Mouse (Mus musculus): ENCODE data around the gene Samhd1. TPM values are rescaled to one million over a fixed set of nuclear protein-coding genes. Genes with fewer than 3 reads are reported as not detected.

Samhd1 gene
- polyA plus RNA-seq, 1 experiment, result 5.4 TPM

- peak overlapping the region; percentile 63 for H3K27ac ChIP-seq (ENCODE audit: control insufficient read depth, insufficient read depth, low read depth, low read length)
- H3K4me1 ChIP-seq (ENCODE audit: control insufficient read depth, insufficient read depth, low read length), result peaks cover 6% of the 10 kb centered on the region; the same call in 1 of the 2 replicates
- TF ChIP-seq CTCF (IDR thresholded peaks at IDR 0.05; ENCODE audit: control insufficient read depth, insufficient read depth, insufficient replicate concordance, low read depth, low read length) (no peak), POLR2A (IDR thresholded peaks at IDR 0.05; ENCODE audit: control insufficient read depth, low read depth, low read length) (no peak)
- H3K27me3 ChIP-seq (ENCODE audit: control insufficient read depth, insufficient read depth, low read length), result no peaks in the 10 kb centered on the region
- no peak overlapping the region for H3K4me3 ChIP-seq (ENCODE audit: control insufficient read depth, low read depth, low read length)
- H3K36me3 ChIP-seq (ENCODE audit: control insufficient read depth, insufficient read depth, low read length), result no peaks in the 10 kb centered on the region
Measured at GRCm38 (mm10) chr2:157064978-157065878, 69.8 kb downstream of the Samhd1 start.

- Histone ChIP-seq H3K36me3 (ENCODE audit: control insufficient read depth, insufficient read depth, low read length) (no peaks in the 10 kb centered on the region), H3K4me3 (ENCODE audit: control insufficient read depth, low read depth, low read length) (no peak overlapping the region), H3K4me1 (ENCODE audit: control insufficient read depth, insufficient read depth, low read length) (peaks cover 9% of the 10 kb centered on the region), H3K27me3 (ENCODE audit: control insufficient read depth, insufficient read depth, low read length) (no peaks in the 10 kb centered on the region; the same call in 1 of the 2 replicates), H3K27ac (ENCODE audit: control insufficient read depth, insufficient read depth, low read depth, low read length) (no peak overlapping the region)
- TF ChIP-seq CTCF (IDR thresholded peaks at IDR 0.05; ENCODE audit: control insufficient read depth, insufficient read depth, insufficient replicate concordance, low read depth, low read length), result no peak
- no peak for TF ChIP-seq POLR2A (IDR thresholded peaks at IDR 0.05; ENCODE audit: control insufficient read depth, low read depth, low read length)
Measured at GRCm38 (mm10) chr2:157064136-157064535, 70.9 kb downstream of the Samhd1 start.

- H3K4me3 ChIP-seq (ENCODE audit: control insufficient read depth, low read depth, low read length), result no peak overlapping the region
- no peaks in the 10 kb centered on the region; the same call in 1 of the 2 replicates for H3K27me3 ChIP-seq (ENCODE audit: control insufficient read depth, insufficient read depth, low read length)
- H3K36me3 ChIP-seq (ENCODE audit: control insufficient read depth, insufficient read depth, low read length), result no peaks in the 10 kb centered on the region
- peaks cover 12% of the 10 kb centered on the region for H3K4me1 ChIP-seq (ENCODE audit: control insufficient read depth, insufficient read depth, low read length)
- TF ChIP-seq CTCF (IDR thresholded peaks at IDR 0.05; ENCODE audit: control insufficient read depth, insufficient read depth, insufficient replicate concordance, low read depth, low read length), result no peak
- no peak for TF ChIP-seq POLR2A (IDR thresholded peaks at IDR 0.05; ENCODE audit: control insufficient read depth, low read depth, low read length)
- no peak overlapping the region for H3K27ac ChIP-seq (ENCODE audit: control insufficient read depth, insufficient read depth, low read depth, low read length)
Measured at GRCm38 (mm10) chr2:157063241-157063700, 71.8 kb downstream of the Samhd1 start.

GRCm38 (mm10) chr2:157060557-157061305 is 74.3 kb downstream of the Samhd1 start:
- H3K27ac ChIP-seq (ENCODE audit: control insufficient read depth, insufficient read depth, low read depth, low read length), result no peak overlapping the region
- peaks cover 11% of the 10 kb centered on the region for H3K4me1 ChIP-seq (ENCODE audit: control insufficient read depth, insufficient read depth, low read length)
- H3K4me3 ChIP-seq (ENCODE audit: control insufficient read depth, low read depth, low read length), result no peak overlapping the region
- no peaks in the 10 kb centered on the region; the same call in 1 of the 2 replicates for H3K27me3 ChIP-seq (ENCODE audit: control insufficient read depth, insufficient read depth, low read length)
- H3K36me3 ChIP-seq (ENCODE audit: control insufficient read depth, insufficient read depth, low read length), result no peaks in the 10 kb centered on the region
- TF ChIP-seq CTCF (IDR thresholded peaks at IDR 0.05; ENCODE audit: control insufficient read depth, insufficient read depth, insufficient replicate concordance, low read depth, low read length) (no peak), POLR2A (IDR thresholded peaks at IDR 0.05; ENCODE audit: control insufficient read depth, low read depth, low read length) (no peak)

GRCm38 (mm10) chr2:157060037-157060436 is 75.0 kb downstream of the Samhd1 start:
- Histone ChIP-seq H3K27me3 (ENCODE audit: control insufficient read depth, insufficient read depth, low read length) (no peaks in the 10 kb centered on the region; the same call in 1 of the 2 replicates), H3K36me3 (ENCODE audit: control insufficient read depth, insufficient read depth, low read length) (no peaks in the 10 kb centered on the region), H3K4me3 (ENCODE audit: control insufficient read depth, low read depth, low read length) (no peak overlapping the region), H3K4me1 (ENCODE audit: control insufficient read depth, insufficient read depth, low read length) (peaks cover 9% of the 10 kb centered on the region), H3K27ac (ENCODE audit: control insufficient read depth, insufficient read depth, low read depth, low read length) (no peak overlapping the region)
- TF ChIP-seq CTCF (IDR thresholded peaks at IDR 0.05; ENCODE audit: control insufficient read depth, insufficient read depth, insufficient replicate concordance, low read depth, low read length) (no peak), POLR2A (IDR thresholded peaks at IDR 0.05; ENCODE audit: control insufficient read depth, low read depth, low read length) (no peak)

GRCm38 (mm10) chr2:157059166-157059565 is 75.9 kb downstream of the Samhd1 start:
- H3K4me3 ChIP-seq (ENCODE audit: control insufficient read depth, low read depth, low read length), result no peak overlapping the region
- H3K4me1 ChIP-seq (ENCODE audit: control insufficient read depth, insufficient read depth, low read length), result peaks cover 7% of the 10 kb centered on the region
- no peaks in the 10 kb centered on the region for H3K36me3 ChIP-seq (ENCODE audit: control insufficient read depth, insufficient read depth, low read length)
- H3K27ac ChIP-seq (ENCODE audit: control insufficient read depth, insufficient read depth, low read depth, low read length), result no peak overlapping the region
- TF ChIP-seq CTCF (IDR thresholded peaks at IDR 0.05; ENCODE audit: control insufficient read depth, insufficient read depth, insufficient replicate concordance, low read depth, low read length) (no peak), POLR2A (IDR thresholded peaks at IDR 0.05; ENCODE audit: control insufficient read depth, low read depth, low read length) (no peak)
- no peaks in the 10 kb centered on the region; the same call in 1 of the 2 replicates for H3K27me3 ChIP-seq (ENCODE audit: control insufficient read depth, insufficient read depth, low read length)
